Mouse (Mus musculus) embryo, embryonic 10.5 days (tissue): ENCODE measurements at regions not wholly inside any gene's neighbourhood (a gene's known extent, or its start where the extent isn't known, plus 50 kb on each side); places are given as distances from the start of the nearest gene placed in this dataset.
A peak's percentile ranks its signal among the peaks of the same experiment; 100 is the strongest.

ENCODE experiments used
- DNase-seq: peaks from one replicate; pipeline ENCODE4 v3.0.0-alpha.2; 2015; ENCODE audit warnings: low spot score

DNA sequence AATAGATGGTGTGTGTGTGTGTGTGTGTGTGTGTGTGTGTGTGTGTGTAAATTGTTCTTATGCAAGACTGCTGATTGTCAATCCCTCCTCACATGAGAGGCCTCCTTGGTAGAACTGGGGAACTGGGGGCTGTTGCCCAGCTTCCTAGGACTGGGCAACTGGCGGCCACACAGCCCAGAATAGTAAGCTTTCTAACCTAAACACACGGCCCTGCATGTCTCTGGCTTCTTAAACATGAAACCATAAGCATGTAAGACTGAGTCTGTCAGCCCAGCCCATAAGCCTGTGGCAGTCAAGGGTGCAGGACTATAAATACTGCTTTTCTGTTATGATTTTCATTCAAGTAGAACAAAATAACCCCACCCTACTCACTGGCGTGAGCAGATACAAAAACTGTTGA lies 60.7 kb downstream of the Ifng start:
- DNase-seq, result no peak

DNA sequence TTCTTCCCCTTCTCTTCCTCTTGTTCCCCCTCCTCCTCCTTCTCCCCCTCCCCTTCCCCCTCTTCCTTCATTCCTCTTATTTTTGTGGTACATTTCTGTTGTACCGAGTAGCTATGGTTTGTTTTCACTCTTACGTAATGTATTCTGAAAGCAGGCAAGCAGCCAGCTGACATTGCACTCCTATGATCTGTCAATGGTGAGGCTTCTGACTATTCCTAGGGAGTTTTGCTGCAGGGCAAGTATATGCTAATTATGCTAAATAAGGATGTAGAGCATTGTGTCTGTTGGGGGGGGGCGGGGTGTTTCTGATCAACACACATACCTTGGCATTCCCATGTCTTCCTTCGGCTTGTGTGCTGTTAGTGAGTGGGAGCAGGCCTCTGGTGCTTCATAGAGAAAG lies 64.0 kb downstream of the Ifng start:
- DNase-seq, result no peak

DNA sequence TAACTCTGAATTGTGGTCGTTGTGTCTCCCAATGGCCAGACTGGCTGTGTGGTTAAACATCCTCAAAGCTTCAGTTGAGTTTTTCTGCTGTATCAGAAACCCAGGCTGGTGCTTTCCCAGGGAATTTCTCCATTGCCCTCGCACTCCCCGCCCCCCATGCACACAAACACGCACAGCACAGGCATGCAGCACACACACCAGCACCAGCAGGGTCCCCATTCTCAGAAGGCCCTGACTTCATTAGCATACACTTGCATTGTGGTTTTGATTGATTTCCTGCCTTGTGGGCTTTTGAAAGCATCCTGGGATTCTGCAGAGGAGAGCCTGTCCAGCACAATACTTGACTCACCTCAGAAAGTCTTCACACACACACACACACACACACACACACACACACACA lies 65.3 kb downstream of the Ifng start:
- peak; percentile 33 for DNase-seq

DNA sequence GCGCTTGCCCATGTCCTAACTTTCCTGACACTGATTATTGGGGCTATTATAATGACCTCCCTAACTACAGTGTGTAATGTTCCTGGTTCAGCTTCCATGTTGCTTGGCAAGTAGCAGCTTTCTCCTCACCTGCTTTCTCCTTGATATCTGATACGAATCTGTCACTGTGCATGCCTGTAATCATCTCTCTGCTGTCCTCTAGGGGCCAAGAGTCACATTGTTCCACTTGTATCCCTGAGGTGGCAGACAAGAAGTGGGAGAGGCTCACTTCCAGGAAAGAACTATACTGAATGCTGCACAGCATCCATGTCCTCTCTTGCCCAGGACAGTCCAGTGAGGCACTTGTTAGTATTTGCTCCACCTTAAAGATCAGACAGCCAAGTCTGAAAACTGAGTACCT lies 66.8 kb downstream of the Ifng start:
- peak; percentile 23 for DNase-seq

DNA sequence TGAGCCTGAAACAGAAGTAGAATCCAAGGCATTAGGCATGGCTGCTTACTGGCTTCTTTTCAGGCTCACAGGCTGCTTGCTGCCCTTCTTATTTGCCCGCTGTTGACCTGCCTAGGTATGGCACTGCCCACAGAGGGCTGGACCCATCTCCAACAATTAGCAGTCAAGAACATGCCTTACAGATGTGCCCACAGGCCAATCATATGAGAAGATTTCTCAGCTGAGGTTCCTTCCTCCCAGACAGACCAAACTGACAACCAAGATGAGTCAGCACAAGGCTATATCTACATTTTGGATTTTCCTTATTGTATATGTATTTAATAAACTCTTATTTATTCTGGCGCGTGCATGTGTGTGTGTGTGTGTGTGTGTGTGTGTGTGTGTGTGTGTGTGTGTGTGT lies 76.0 kb downstream of the Ifng start:
- no peak for DNase-seq

DNA sequence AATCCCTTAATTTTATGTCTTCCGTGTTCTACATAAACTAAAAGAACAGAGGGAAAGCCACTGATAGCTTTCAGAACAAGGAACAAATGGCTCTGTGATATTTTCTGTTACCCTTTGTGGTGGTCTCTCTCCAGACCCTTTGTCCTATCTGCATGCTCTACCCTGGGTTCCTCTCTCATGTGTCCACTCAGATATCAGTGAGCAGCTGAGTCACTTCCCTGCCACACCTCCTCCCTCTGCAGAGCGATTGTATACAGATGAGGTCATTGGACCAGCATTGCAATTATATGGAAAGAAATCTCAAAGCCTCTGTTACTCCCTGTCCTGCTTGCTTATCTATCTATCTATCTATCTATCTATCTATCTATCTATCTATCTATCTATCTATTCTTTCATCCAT lies 77.1 kb downstream of the Ifng start:
- DNase-seq, result no peak

DNA sequence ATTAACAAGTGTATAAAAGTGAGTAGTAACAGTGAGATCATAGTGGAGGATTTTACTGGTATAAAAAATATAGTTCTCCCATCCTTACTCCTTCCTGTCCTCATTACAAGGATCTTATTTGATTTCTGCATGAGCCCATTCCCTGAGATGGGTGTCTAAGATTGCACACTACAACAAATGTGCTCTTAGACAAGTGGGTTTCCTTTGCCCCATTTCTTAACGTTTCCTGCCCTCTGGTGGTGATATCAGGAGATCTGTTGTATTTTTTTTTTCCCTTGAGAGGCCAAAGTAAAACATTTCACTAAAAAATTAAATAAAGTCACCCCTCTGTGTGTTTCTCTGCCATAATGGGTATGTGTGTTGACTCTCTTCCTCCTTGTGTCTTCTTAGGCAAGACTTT lies 105.1 kb downstream of the Ifng start:
- DNase-seq, result peak; percentile 57

DNA sequence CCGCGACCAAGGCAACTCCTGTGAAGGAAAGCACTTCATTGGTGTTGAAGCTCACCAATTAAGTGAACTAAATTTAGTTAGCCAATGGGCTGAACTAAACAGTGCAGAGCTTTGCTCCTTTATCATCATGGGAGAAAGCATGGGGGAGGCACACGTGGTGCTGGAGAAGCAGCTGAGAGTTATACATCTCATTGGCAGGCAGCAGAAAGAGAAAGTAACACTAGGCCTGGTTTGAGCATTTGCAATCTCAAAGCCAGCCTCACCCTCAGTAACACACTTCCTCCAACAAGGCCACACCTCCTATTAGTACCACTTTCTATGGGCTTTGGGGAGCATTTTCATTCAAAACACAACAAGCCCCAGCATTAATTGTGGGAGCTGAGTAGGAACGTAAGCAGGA lies 109.4 kb downstream of the Ifng start:
- DNase-seq, result no peak

DNA sequence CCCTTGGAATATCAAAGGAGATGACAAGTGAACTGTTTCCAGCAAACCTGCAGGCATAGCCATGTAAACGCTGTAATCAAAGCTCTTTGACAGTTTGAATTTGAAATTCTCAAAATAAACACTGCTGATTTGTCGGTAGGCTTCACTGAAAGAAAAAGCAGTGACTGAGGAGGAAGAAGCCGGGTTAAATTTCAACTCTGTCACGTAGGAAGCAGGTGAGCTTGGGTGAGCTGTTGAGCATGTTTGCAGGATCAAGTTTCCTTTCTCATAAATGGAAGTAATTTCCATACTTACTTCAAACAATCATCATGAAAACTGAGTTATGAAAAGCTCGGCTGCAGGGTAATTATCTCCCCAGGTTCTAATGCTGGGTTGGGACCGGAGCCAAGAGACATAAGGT lies 118.0 kb downstream of the Ifng start:
- DNase-seq, result no peak

DNA sequence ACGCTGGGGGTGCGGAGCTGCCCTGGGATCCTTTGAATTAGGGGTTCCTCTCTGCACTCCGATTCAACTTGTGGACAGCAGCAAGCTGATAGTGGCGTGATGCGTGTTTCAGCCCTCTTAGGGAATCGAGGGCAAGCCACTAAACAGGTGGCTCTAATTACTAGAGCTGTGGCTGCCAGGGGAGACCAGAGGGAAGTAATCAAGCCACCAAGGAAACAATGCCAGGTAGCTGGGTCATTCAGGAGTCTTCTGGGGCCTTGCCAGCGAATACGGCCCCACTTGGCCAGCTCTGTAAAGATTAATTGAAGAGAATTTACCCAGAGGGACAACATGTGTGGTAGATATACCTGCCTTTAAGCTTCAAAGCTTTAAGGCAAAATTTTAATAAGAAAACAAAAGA lies 123.2 kb downstream of the Ifng start:
- DNase-seq, result no peak

DNA sequence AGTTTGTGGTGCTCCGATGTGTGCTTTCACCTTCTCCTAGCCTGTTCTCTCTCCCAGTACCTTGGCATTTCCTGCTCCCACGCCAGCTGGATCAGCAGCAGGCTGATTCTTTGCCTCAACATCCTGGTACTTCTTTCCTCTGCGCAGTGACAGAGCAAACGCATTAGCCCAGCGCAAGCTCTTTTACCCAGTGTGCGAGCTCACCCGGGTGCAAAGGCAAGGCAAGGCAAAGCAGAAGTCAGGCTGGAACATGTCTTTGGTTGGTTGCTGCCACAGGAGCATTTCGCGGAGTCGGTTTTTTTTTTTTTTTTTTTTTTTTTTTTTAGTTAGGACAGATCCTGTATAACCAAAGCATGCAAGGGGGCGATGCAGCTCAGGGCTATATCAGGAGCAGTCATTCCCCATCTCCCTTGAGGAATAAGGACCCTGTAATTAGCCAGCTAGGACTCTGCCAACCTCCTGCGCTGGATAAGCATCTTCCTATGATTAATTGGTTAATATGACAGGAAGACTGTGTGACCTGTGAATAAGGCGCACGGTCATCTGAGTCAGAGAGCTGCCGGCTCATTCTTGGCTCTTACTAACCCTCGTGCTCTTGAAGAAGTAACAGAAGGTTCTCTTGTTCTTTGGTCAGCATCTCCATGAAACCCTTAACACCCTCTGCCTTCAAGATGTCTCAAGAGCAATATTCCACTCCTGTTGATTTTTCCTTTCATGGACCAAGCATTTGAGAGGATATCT lies 123.9 kb downstream of the Ifng start:
- no peak for DNase-seq

DNA sequence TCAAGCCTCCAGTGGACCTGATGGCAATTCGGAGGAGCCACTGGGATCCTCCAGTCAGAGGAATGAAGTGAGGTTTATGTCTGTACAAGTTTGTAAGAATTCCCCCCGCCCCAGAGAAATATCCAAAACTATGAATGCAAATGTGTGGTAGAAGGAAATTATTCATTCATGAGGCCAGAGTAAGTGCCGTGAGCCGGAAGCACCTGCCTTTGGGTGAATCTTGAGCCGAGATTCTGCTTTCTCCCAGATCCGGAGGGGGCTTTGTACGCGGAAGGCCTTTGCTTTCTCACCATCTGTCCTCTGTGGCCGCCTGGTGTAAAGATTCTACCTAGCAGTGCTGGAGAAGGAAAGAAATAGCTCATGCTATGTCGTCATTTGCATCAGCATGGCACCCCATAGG lies 127.8 kb downstream of the Ifng start:
- no peak for DNase-seq

DNA sequence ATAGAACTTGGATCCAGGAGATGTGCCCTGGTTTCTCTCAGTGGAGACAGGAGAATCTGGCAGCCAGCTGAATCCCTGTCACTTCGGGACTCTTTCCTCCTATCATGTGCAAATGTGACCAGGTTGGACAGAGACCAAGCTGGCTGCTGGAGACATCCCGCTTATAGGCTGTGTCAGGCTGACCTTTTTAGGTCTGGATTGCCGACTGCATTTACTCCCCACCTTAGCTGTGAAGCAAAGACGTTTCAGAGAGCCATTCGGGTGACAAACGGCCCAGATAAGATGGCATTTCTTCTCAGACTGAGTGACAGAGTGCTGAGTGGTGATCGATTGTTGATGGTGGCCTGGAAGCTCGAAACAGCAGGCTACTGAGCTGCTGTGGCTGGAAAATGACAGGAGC lies 128.6 kb downstream of the Ifng start:
- no peak for DNase-seq

DNA sequence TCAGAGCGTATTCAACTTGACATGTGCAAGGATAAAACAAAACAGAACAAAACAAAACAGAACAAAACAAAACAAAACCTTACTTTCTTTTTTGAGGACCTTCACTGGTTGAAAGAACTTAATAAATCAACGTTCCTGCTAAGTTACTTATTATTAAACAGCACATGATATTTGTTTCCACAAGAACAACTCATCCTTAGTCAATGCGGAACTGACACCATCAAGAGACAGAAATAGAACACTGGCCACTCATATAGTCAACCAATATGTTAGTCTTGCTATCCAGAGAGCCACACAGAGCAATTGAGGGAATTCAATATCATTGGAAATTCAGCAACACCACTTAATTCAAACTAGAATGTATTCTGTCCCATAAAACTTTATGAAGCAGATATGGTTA lies 132.4 kb downstream of the Ifng start:
- no peak for DNase-seq

DNA sequence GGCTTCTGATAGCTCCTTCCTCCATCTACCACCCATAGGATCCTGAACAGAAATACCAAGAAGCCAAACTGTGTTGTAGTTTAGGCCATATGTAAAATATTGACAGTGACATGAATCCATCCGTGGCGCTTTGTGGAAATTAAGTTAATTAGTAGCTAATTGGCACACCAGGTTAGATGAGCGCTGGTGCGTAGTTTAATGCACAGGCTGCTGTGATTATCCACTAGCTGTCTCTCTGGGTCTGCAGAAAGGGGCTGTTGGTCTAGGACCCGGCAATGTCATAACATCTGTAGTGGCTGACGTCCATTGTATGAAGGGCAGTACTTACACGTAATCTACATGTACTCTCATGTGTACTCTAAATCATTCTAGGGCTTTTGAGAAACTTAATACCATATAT lies 134.7 kb downstream of the Ifng start:
- no peak for DNase-seq

DNA sequence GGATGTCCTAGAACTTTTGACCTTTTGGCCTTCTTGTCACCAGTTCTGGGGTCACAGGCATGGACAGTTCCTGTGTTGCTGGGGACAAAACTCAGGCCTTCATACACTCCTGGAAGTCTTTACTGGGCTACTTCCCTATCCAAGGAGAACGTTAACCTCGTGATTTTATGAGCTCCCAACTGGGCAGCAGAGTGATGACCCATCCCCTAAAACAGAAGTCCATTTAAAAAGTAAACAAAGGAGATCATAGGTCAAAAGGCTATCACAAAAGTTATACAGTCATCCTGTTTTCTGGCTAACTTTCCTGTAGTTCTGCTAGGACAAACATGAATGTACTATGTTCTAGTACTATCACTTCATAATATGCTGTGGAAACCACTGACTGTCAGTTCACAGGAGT lies 140.5 kb downstream of the Ifng start:
- DNase-seq, result no peak

DNA sequence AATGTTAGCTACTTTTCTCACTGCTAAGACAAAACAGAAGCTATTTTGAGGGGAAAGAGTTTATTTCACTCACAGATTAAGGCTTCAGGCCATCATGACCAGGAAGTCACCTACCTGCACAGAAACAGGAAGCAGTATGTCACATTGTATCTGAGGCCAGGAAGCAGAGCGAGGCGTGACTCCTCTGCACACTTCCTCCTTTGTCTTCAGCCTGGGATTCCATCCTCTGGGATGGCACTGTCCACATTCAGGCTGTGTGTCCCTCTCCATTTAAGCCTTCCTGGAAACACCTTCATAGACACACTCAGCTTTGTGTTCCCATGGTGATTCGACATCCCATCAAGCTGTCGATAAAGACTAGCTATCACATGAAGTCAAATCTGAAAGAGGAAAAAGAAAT lies 145.0 kb downstream of the Ifng start:
- DNase-seq, result no peak

DNA sequence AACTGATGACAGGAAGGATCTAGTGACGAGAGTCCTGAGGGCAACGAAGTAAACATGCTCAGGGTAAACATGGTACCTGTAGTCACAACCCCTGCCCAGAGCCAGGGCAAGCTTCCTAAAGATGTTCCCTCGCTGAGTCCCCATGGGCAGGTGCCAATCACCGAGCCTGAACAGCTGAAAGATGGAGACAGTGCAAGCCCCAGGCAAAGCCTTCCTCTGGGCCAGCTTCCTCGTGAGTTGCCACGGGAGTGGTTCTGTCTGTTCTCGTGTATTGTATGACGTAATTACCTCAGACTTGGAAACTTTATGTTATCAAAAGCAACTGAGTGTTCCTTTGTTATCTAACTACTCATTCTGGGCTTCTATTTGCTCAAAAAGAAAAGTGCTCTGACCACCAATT lies 147.4 kb downstream of the Ifng start:
- no peak for DNase-seq

DNA sequence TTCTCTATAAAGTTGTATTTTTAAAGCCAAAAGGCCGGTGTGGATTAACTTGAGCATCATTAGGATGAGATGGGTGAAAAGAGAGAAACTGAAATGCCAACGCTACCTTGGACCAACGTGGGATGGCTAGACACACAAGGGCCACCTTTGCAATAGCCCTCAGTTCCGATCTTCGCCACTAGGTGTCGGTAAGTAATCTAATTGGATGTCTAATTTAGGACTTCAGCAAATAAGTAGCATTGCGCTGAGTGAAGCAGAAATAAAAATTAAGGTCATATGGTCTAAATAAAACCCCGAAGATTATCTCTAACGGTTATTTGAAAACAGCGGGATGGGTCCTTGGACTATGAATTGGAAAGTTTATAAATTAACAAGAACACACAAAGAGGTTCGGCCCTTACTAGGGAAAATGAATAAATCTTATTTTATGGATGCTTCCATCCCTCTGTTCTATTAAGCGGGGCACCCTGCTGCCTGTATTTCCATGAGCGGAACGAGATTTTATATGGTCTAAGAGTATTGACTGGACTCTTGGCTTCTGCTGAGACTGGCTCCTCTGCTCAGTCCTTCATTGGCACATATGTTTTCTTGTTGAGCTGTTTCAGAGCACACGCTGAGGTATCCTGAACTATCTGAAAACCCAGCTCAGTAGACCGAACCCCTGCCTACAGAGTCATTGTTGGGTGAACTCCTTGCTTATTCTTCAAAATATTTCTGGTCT lies 152.0 kb downstream of the Ifng start:
- peak; percentile 89 for DNase-seq

DNA sequence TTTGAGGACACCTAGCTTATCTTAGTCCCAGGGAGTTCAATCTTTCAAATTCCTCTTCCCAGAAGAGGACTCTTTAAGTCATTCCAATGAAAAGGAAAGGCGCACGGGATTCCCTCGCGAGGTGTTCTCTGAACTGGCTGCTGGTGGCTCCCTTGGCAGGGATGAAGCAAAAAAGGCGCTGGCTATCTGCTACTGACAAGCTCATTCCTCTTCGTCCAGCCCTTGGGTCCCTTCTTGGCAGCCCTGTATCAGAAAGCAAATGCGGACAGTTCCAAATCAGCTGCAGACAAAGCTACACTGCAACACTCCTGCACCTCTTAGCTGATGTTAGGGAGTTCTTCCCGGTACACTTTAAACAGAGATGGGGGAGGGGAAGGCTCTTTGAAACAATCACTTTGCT lies 155.4 kb downstream of the Ifng start:
- DNase-seq, result no peak

DNA sequence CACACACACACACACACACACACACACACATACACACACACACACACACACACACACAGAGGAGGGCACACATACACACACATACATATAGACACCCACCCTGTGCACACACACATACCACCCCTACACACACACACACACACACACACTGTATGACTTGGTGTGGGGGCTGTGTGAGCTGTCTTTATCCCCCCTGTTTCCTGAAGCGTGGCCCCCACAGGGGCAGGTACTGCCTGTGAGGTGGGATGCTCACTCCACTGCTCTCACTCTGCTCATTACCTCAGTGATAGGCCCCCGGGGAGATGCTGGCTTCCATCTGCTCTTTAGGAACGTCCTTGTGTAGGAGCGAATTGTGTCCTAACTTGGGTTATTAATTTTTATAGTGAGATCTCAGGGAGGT lies 157.7 kb downstream of the Ifng start:
- no peak for DNase-seq

DNA sequence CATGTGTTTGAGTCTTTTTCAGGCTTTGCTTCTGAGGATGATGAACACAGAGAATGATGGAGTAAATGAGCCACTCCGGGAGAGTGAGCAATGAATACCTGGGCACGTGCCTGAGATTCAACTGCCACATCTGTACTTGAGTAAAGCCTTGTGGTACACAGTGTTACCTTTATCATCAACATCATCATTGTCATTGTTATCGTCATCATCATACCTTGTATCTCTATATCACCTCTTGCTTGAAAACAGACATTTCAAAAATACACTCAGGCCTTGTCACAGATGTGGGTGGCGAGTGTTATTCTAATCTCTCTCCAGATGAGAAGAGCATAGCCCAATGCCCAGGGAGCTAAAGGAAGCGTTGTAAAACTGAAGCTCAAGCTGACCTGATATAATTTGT lies 158.4 kb downstream of the Ifng start:
- no peak for DNase-seq

DNA sequence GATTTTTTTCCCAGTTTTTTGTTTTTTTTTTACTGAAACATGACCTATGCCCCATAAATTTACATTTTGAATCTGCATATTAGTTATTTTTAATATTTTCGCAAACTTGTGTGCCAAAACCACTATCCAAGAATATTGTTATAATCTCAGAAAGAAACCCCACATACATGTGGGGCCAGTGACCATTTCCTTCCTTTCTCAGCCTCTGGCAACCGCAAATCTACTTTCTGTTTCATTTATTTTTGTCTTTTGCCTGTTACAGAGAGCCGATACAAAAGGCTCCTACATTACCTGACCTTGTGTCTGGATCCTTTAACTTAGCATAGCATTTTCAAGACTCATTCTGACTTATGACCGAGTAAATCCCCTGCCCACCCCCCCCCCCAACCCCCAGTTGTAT lies 158.8 kb downstream of the Ifng start:
- no peak for DNase-seq

DNA sequence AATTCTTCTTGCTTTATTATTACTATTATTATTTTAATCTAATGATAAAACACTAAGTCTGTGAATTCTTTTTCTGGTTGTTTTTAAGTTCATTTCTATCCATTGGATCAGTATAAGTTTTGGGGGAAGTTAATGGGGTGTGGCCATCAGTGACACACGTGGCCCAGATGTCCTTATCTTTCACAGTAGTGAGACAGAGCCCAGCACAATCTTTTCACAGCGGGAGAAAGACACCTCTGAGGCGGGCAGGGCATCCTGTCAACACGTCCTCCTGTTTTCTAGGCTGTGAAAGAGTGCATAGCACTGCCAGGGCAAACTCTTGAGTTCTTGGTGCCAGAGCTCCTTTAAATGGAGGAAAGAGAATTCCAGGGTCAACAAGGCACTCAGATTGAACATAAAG lies 162.1 kb downstream of the Ifng start:
- no peak for DNase-seq
